Mouse (Mus musculus) kidney, embryonic 16.5 days (tissue): ENCODE data around the gene Tyw1. TPM values are rescaled to one million over a fixed set of nuclear protein-coding genes. Genes with fewer than 3 reads are reported as not detected.

Experiments used
- ATAC-seq: fragments of 200-750 bp; cut with Nextera tagmentation; 2 replicates; pipeline ENCODE4 v1.8.0; 2017; ENCODE audit warnings: moderate TSS enrichment; ENCODE audit not compliant: low FRiP score, low TSS enrichment
- H3K27ac ChIP-seq: fragments of 300-500 bp; sonication (generic); 2 replicates; pipeline ENCODE4 v1.5.1; 2014; ENCODE audit warnings: low read length
- H3K27me3 ChIP-seq: fragments of 300-500 bp; sonication (generic); 2 replicates; pipeline ENCODE4 v1.6.1; 2014; ENCODE audit warnings: low read length, control low read depth, mixed read lengths; ENCODE audit not compliant: insufficient read depth
- H3K36me3 ChIP-seq: fragments of 300-500 bp; sonication (generic); 2 replicates; pipeline ENCODE4 v1.6.1; 2014; ENCODE audit warnings: low read length, control low read depth, mixed read lengths; ENCODE audit not compliant: insufficient read depth
- H3K4me1 ChIP-seq: fragments of 300-500 bp; sonication (generic); 2 replicates; pipeline ENCODE4 v1.6.1; 2014; ENCODE audit warnings: low read length, control low read depth, mixed read lengths; ENCODE audit not compliant: insufficient read depth
- H3K4me2 ChIP-seq: fragments of 300-500 bp; sonication (generic); replicated peaks from 2 replicates; pipeline ENCODE4 v1.6.1; 2014; ENCODE audit warnings: low read depth, low read length
- H3K4me3 ChIP-seq: fragments of 300-500 bp; sonication (generic); 2 replicates; pipeline ENCODE4 v1.5.1; 2014; ENCODE audit warnings: mild to moderate bottlenecking, low read length
- H3K9ac ChIP-seq: fragments of 300-500 bp; sonication (generic); replicated peaks from 2 replicates; pipeline ENCODE4 v1.6.1; 2014; ENCODE audit warnings: low read length
- H3K9me3 ChIP-seq: fragments of 300-500 bp; sonication (generic); 2 replicates; pipeline ENCODE4 v1.6.1; 2016; ENCODE audit warnings: low read length, control low read depth
- WGBS: fragments of 180-500 bp; shearing (Covaris S2); extraction: QIAGEN DNeasy Blood & Tissue Kit; methylation state at CpG from one replicate; pipeline ENCODE4 v1.1.7; 2014; 5-methylcytosine and 5-hydroxymethylcytosine counted together
- polyA plus RNA-seq: library from polyadenylated mRNA; unstranded; fragments of >200 nt; fragmentation: Nextera tagmentation; extraction: Ambion mirVana; gene quantifications from 2 replicates; pipeline ENCODE4 v1.2.1, GENCODE M21; 2015

The Tyw1 gene
- polyA plus RNA-seq, 1 experiment from 2014 or later: 30.2 TPM

- Histone ChIP-seq H3K27ac (no peak overlapping the region), H3K36me3 (peaks cover 39% of the 10 kb centered on the region), H3K4me1 (no peaks in the 10 kb centered on the region), H3K9ac (no peak overlapping the region), H3K9me3 (no peaks in the 10 kb centered on the region), H3K27me3 (no peaks in the 10 kb centered on the region), H3K4me2 (no peak overlapping the region), H3K4me3 (no peak overlapping the region)
- ATAC-seq: no peak
- 89% methylated on average over 8 of the region's 8 CpGs for WGBS
These were observed 44.1 kb downstream of the Tyw1 start for GRCm38 (mm10) chr5:130299526-130299925.

- WGBS: 83% methylated on average over 6 of the region's 6 CpGs
- Histone ChIP-seq H3K9ac (no peak overlapping the region), H3K27me3 (no peaks in the 10 kb centered on the region), H3K4me3 (no peak overlapping the region), H3K4me2 (no peak overlapping the region), H3K36me3 (peaks cover 39% of the 10 kb centered on the region), H3K4me1 (no peaks in the 10 kb centered on the region), H3K9me3 (no peaks in the 10 kb centered on the region), H3K27ac (no peak overlapping the region)
- ATAC-seq: no peak
These were observed 48.2 kb downstream of the Tyw1 start for GRCm38 (mm10) chr5:130303611-130304010.

- Histone ChIP-seq H3K27me3 (no peaks in the 10 kb centered on the region), H3K4me1 (no peaks in the 10 kb centered on the region), H3K4me2 (no peak overlapping the region), H3K4me3 (no peak overlapping the region), H3K36me3 (peaks cover 28% of the 10 kb centered on the region), H3K27ac (no peak overlapping the region), H3K9me3 (no peaks in the 10 kb centered on the region), H3K9ac (no peak overlapping the region)
- ATAC-seq: no peak
- WGBS: 59% methylated on average over 7 of the region's 7 CpGs
These were observed 52.5 kb downstream of the Tyw1 start for GRCm38 (mm10) chr5:130307921-130308320.

- no peak overlapping the region for H3K9ac ChIP-seq
- H3K4me1 ChIP-seq: no peaks in the 10 kb centered on the region
- H3K9me3 ChIP-seq: no peaks in the 10 kb centered on the region
- ATAC-seq: no peak
- H3K36me3 ChIP-seq: peaks cover 19% of the 10 kb centered on the region
- H3K27me3 ChIP-seq: no peaks in the 10 kb centered on the region
- H3K4me3 ChIP-seq: no peak overlapping the region
- WGBS: 95% methylated on average over 4 of the region's 4 CpGs
- no peak overlapping the region for H3K4me2 ChIP-seq
- H3K27ac ChIP-seq: no peak overlapping the region
These were observed 54.7 kb downstream of the Tyw1 start for GRCm38 (mm10) chr5:130310077-130310476.

GRCm38 (mm10) chr5:130310827-130311226 lies 55.4 kb downstream of the Tyw1 start:
- no peak overlapping the region for H3K27ac ChIP-seq
- peaks cover 11% of the 10 kb centered on the region for H3K36me3 ChIP-seq
- no peaks in the 10 kb centered on the region for H3K4me1 ChIP-seq
- H3K9ac ChIP-seq: no peak overlapping the region
- H3K4me3 ChIP-seq: no peak overlapping the region
- no peaks in the 10 kb centered on the region for H3K9me3 ChIP-seq
- H3K27me3 ChIP-seq: no peaks in the 10 kb centered on the region
- 70% methylated on average over 7 of the region's 7 CpGs for WGBS
- no peak for ATAC-seq
- H3K4me2 ChIP-seq: no peak overlapping the region

- no peaks in the 10 kb centered on the region for H3K27me3 ChIP-seq
- WGBS: 76% methylated on average over 3 of the region's 3 CpGs
- ATAC-seq: no peak
- H3K4me1 ChIP-seq: no peaks in the 10 kb centered on the region
- H3K9me3 ChIP-seq: no peaks in the 10 kb centered on the region
- no peak overlapping the region for H3K4me2 ChIP-seq
- no peak overlapping the region for H3K27ac ChIP-seq
- H3K9ac ChIP-seq: no peak overlapping the region
- peaks cover 13% of the 10 kb centered on the region; the same call in 1 of the 2 replicates for H3K36me3 ChIP-seq
- H3K4me3 ChIP-seq: no peak overlapping the region
These were observed 58.1 kb downstream of the Tyw1 start for GRCm38 (mm10) chr5:130313488-130313887.

GRCm38 (mm10) chr5:130314926-130315325 lies 59.5 kb downstream of the Tyw1 start:
- Histone ChIP-seq H3K9ac (no peak overlapping the region), H3K36me3 (peaks cover 11% of the 10 kb centered on the region; the same call in 1 of the 2 replicates), H3K4me1 (no peaks in the 10 kb centered on the region), H3K4me3 (no peak overlapping the region), H3K27me3 (no peaks in the 10 kb centered on the region), H3K27ac (no peak overlapping the region), H3K9me3 (no peaks in the 10 kb centered on the region), H3K4me2 (no peak overlapping the region)
- WGBS: 96% methylated on average over 3 of the region's 3 CpGs
- no peak for ATAC-seq

GRCm38 (mm10) chr5:130316321-130316720 lies 60.9 kb downstream of the Tyw1 start:
- no peak overlapping the region for H3K9ac ChIP-seq
- no peaks in the 10 kb centered on the region for H3K9me3 ChIP-seq
- H3K27ac ChIP-seq: no peak overlapping the region
- H3K4me1 ChIP-seq: no peaks in the 10 kb centered on the region
- H3K27me3 ChIP-seq: no peaks in the 10 kb centered on the region
- no peak overlapping the region for H3K4me2 ChIP-seq
- ATAC-seq: no peak
- no peak overlapping the region for H3K4me3 ChIP-seq
- 90% methylated on average over 9 of the region's 9 CpGs for WGBS
- H3K36me3 ChIP-seq: peaks cover 8% of the 10 kb centered on the region; the same call in 1 of the 2 replicates

GRCm38 (mm10) chr5:130319783-130320182 lies 64.4 kb downstream of the Tyw1 start:
- no peaks in the 10 kb centered on the region for H3K27me3 ChIP-seq
- H3K4me3 ChIP-seq: no peak overlapping the region
- ATAC-seq: no peak
- 97% methylated on average over 5 of the region's 5 CpGs for WGBS
- H3K4me1 ChIP-seq: no peaks in the 10 kb centered on the region
- no peak overlapping the region for H3K4me2 ChIP-seq
- no peak overlapping the region for H3K27ac ChIP-seq
- H3K9ac ChIP-seq: no peak overlapping the region
- H3K9me3 ChIP-seq: peaks cover 11% of the 10 kb centered on the region
- peaks cover 10% of the 10 kb centered on the region for H3K36me3 ChIP-seq

GRCm38 (mm10) chr5:130320485-130320884 lies 65.1 kb downstream of the Tyw1 start:
- peaks cover 17% of the 10 kb centered on the region for H3K36me3 ChIP-seq
- WGBS: 66% methylated on average over 3 of the region's 3 CpGs
- H3K4me3 ChIP-seq: no peak overlapping the region
- H3K4me1 ChIP-seq: no peaks in the 10 kb centered on the region
- no peaks in the 10 kb centered on the region for H3K27me3 ChIP-seq
- ATAC-seq: no peak
- no peak overlapping the region for H3K4me2 ChIP-seq
- H3K27ac ChIP-seq: no peak overlapping the region
- no peak overlapping the region for H3K9ac ChIP-seq
- H3K9me3 ChIP-seq: peaks cover 13% of the 10 kb centered on the region
